Mouse (Mus musculus) retina, postnatal 1 day (tissue): ENCODE measurements around the gene Cldn19.

ENCODE experiments used
- DNase-seq: peaks from one replicate; pipeline ENCODE4 v3.0.0-alpha.2; 2012

The Cldn19 gene

GRCm38 (mm10) chr4:119255351-119255750 lies at the start of gene Cldn19:
Cldn19 (plus strand) TSS chr4:119255414.
- no peak for DNase-seq

DNA sequence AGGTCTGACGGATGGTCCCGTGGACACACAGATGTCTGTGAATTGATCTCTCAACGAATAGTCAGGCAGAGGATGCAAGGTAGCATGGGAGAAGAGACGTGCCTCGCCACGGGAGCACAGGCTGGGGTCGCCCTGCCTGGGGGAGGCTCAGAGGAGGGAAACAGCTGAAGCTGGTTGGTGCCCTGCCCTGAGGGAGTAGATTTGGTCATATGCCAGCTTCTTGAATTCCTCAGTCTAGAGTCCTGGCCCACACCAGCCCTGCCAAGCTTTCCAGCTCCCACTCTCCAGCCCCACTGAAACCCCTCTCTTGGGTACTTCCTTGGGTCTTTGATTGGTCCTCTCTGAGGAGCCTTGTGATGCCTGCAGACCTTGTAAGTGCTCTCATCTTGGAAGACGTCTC lies 38.5 kb upstream of the Cldn19 start:
- DNase-seq = peak; percentile 17

DNA sequence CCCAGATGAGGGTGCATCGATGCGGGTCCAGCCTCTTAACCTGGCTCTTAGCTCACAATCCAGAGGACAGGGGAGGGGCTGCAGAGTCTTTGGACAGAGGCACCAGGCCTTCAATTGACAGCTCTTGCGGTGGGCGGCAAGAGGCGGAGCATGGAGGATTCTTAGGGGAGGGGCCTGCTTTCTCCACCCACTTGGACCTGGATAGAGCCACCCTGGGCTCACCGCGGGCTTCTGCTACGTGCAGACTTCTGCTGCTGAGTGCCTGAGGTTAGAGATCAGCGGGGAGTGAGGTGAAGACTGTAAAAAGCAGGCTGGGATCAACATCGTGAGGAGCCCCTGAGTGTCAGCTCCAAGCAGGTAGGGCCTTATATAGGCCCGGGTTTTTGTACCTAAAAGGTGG lies 37.0 kb upstream of the Cldn19 start, which contains the start of gene Tmem269:
Tmem269 (minus strand) TSS at position 49 of the 400 bp plus-strand sequence.
- peak; percentile 35 for DNase-seq

DNA sequence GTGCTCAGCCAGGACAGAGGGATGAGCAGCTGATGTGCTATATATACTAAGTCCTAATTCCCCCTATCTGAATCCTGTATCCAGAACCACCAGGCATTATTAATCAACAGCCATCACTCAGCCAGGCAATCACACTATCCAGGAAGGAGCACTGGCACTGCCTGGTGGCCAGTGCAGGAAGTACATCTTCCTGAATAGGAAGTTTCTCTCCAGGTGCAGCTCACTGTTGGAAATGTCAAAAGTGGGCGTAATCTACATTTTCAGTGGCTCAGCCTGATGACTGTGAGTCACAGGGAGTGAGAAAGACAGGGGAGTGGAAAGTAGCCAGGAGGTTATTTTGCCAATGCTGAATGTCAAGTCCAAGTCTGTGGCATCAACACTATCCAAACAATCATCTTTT lies 31.5 kb upstream of the Cldn19 start:
- DNase-seq = peak; percentile 82

- no peak for DNase-seq
Measured at GRCm38 (mm10) chr4:119224534-119224933, 30.7 kb upstream of the Cldn19 start.

- no peak for DNase-seq
Measured at GRCm38 (mm10) chr4:119225719-119226118, 29.5 kb upstream of the Cldn19 start.

GRCm38 (mm10) chr4:119226751-119227150 lies 28.5 kb upstream of the Cldn19 start:
- no peak for DNase-seq

DNA sequence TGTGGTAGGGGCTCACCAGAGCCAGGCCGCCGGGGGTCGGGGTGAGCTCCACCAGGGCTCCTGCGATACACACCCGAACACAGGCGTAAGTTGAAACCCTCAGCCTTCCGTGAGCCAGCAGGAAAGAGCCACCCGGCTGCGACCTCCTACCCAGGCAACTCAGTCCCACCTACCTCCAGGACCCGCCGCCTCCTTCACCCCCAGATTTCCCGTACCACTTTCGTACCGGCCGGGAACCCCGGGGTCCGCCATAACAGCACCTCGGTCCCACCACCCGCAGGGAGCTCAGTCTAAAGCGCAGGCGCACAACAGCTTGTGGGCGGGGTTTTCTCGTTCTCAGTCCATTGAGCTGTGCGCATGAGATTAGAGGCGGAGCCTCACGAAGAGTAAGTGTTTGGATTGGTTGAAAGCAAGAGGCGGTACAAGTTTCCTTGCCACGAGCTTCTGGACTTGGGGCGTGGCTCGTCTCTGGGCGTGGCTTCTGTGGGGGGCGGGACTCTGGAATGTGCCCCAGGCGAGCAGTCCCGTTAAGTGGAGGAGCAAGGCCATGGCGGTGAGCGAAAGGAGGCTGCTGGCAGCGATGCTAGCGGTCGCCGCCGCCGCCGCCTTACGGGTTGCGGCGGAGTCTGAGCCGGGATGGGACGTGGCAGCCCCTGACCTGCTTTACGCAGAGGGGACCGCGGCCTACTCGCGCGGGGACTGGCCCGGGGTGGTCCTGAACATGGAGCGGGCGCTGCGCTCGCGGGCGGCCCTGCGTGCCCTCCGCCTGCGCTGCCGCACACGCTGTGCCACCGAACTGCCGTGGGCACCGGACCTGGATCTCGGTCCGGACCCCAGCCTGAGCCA lies 22.6 kb upstream of the Cldn19 start, which contains the start of the genes AU022252 and P3h1:
AU022252 (minus strand) TSS at position 303 of the 846 bp plus-strand sequence.
P3h1 (plus strand) TSS at position 506 of the 846 bp plus-strand sequence.
- DNase-seq = peak; percentile 100

GRCm38 (mm10) chr4:119233256-119233901 lies 21.8 kb upstream of the Cldn19 start:
- DNase-seq = peak; percentile 70

- no peak for DNase-seq
Measured at GRCm38 (mm10) chr4:119234348-119234747, 20.9 kb upstream of the Cldn19 start.

GRCm38 (mm10) chr4:119238661-119239060 lies 16.6 kb upstream of the Cldn19 start:
- DNase-seq = no peak

DNA sequence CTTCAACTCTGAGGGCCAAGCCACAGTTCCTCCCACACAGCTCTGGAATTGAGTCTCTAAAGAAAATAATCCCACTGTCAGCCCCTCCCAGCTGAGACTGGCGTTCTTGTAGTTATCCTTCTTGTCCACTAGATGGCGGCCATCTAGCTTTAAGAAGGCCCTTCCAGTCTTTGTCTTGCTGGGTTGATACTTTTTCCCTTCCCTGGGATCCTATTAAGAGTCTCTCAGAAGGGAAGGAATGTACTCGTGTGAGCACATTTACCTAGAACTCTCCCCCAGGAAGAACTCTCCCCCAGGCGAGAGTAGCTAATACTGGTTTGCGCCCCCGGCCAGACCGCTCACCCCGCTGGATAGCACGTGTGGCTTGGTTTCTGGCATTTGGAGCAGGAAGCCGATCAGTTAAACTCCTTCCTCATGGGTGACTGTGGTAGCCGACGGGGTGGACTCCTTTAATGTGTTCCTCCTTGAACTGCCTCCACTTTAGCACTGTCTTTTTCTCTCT lies 16.0 kb upstream of the Cldn19 start:
- DNase-seq = peak; percentile 89

DNA sequence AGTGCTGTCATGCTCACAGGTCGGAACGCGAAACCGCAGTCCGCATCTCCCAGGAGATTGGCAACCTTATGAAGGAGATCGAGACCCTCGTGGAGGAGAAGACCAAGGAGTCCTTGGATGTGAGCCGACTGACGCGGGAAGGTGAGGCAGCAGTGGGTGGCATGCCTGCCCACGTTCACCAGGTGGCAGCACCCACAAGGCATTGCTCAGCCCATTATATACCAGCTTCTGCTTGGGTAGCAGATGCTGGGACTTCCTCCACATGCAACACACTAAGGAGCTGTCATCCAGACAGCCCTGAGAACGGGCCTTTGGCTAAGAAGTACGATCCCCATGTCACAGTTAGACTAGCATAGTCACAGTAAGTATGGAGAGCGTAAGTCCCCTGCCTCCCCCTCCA lies 13.6 kb upstream of the Cldn19 start:
- DNase-seq = no peak

DNA sequence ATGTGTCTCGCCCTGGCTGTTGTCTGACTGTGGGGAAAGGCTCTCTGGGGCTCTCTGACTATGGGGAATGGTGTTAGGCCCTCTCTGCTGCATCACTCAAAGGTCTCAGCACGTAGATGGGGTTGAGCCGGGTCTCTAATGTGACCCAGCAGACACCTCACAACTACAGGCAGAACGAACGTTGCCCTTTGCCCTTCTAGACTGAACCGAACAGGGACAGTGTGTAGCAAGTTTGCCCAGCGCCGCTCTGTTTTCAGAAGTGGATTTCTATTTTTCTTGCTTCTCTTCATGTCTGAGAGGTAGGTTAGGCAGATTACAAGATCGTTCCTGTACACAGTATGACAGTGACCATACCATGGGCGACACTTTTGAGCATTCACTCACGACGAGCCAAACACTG lies 12.6 kb upstream of the Cldn19 start:
- no peak for DNase-seq

- no peak for DNase-seq
Measured at GRCm38 (mm10) chr4:119244468-119245240, 10.6 kb upstream of the Cldn19 start.

DNA sequence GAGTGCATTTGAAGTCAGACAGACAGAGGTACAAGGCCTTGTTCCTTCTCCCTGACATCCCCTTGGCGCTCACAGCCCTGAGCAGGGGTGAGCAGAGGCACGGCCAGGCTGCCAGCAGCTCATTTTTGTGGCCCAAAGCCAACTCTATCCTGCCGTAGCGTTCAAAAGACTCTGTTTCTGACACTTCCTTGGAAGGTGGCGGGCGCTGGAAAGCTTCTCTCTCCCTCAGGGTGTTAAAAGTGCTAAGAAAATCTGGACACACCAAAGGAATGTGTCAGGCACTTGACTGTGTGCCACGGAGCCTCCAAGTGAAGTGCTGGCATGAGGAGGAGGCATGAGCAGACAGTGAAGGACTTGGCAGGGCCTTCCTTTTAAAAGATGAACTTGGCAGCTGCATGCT lies 9.7 kb upstream of the Cldn19 start:
- no peak for DNase-seq

- DNase-seq = no peak
Measured at GRCm38 (mm10) chr4:119245961-119246360, 9.3 kb upstream of the Cldn19 start.

DNA sequence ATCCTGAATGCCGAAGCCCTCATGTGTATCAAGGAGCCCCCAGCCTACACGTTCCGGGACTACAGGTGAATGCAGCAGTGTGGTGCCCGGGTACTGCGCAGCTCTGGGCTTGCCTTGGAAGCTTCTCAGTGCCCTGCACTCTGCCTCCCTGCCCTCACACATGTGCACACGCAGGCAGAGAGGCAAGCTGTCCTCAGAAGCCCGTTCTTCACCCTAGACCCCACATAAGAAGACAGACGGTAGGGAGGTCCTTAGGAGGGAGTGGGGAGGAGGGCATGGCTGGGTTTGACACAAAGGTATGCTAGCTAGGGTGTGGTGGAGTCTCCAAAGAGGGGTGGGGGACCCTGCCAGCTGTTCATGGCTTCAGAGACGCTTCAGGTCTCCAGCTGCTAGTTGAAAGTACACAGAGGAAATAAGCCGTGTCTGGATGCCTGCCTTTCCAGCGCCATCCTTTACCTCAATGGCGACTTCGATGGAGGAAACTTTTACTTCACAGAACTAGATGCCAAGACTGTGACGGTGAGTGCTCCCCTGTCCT lies 8.5 kb upstream of the Cldn19 start:
- DNase-seq = no peak

DNA sequence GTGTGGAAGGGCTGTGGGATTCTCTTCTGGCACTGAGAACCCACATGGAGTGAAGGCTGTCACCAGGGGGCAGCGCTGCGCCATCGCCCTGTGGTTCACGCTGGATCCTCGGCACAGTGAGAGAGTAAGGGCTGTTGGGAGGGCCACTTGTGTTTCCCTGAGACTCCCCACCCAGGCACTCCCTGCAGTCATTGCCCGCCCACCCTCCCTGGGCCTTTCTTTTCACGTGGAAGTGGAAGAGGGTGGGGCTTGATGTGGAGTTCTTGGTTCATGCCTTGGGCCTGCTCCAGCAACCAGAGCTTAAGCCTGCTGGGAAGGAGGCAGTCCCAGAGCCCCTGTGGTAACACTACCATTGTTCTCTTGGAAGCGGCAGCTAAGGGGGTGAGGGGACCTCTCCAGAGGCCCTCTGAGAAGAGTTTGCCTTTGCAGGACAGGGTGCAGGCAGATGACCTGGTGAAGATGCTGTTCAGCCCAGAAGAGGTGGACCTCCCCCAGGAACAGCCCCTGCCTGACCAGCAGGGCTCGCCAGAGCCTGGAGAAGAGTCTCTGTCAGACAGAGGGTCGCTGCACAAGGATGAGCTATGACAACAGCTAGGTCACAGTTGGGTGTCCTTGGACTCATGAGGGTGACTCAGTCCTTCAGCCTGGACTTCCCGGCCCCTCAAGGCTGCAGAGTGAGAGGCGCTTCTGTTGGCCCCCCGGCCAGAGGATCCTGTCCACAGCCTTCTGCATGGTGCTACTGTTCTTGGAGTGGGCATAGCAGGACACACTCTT lies 7.6 kb upstream of the Cldn19 start:
- DNase-seq = peak; percentile 79

DNA sequence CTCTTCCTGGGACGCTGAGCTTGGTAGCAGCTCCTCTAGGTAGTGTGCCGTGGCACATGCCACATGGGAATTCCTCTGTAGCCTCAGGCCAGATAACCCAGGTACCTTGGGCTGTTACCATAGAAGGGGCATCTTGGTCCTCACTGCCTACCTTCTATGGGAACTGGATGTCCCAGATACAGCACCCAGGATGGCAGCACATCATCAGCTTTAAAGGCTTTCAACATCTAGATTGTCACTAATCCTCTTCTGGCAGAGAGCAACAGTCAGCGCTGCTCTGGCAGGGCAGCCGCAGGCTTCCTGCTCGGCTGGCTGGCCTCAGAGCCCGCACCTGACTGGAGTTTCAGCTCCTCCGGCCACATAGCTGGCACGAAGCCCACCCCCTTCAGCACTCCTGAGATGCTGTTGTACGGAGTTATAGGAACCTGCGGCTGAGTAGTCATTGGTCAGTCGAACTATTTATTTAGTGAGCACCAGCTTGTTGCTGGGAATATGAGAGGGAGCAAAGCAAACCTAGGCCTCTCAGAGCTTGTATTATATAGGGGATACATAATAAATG lies 6.7 kb upstream of the Cldn19 start:
- no peak for DNase-seq

DNA sequence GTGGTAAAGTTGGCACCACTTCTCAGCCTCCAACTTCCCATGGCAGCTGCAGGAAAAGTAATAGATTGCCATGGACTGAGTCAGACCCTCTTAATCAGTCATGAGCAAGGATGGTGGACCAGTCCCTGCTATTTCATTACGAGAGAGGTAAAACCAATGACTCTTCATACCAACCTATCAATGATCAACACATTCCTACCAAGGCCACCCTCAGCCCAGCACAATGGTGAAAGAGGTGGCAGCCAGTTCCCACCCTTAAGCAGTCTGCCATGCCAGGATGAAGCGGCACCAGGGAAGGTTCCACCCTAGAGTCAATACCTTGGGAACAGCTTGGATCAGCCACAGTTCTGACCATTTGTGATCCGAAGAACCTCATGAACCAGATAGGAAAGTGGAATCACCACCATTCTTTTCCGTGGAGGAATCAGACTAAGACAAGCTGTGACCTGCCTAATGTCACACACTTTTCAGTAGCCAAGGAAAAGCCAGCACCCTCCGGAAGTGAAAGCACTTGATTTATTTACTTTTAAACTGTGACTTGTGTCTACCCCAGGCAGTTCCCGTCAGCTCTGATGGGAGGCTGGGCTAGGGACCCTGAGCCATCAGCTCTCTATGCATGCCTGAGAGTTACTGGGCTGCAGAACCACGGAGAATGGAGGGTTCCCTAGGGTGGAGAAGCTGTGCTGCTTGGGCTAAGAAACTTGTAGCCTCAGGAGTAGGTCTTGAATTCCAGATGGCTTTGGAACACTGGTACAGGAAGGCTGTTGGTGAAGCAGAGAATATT lies 3.0 kb upstream of the Cldn19 start:
- no peak for DNase-seq
